Mouse (Mus musculus) kidney, adult 10 weeks (tissue): ENCODE measurements around the gene Samd4b. TPM values are rescaled to one million over a fixed set of nuclear protein-coding genes. Genes with fewer than 3 reads are reported as not detected.

Source experiments
- polyA plus RNA-seq: library from polyadenylated mRNA; stranded (reverse); fragments of 350-450 nt; fragmentation: Illumina TruSeq; extraction: RNeasy Lipid Tissue Mini Kit (QIAGEN cat#74804); gene quantifications from one replicate; pipeline ENCODE4 v1.2.3, GENCODE M21; 2014; ENCODE audit warnings: low read depth, low replicate concordance

Gene Samd4b
- polyA plus RNA-seq, result 8.9 TPM

DNA sequence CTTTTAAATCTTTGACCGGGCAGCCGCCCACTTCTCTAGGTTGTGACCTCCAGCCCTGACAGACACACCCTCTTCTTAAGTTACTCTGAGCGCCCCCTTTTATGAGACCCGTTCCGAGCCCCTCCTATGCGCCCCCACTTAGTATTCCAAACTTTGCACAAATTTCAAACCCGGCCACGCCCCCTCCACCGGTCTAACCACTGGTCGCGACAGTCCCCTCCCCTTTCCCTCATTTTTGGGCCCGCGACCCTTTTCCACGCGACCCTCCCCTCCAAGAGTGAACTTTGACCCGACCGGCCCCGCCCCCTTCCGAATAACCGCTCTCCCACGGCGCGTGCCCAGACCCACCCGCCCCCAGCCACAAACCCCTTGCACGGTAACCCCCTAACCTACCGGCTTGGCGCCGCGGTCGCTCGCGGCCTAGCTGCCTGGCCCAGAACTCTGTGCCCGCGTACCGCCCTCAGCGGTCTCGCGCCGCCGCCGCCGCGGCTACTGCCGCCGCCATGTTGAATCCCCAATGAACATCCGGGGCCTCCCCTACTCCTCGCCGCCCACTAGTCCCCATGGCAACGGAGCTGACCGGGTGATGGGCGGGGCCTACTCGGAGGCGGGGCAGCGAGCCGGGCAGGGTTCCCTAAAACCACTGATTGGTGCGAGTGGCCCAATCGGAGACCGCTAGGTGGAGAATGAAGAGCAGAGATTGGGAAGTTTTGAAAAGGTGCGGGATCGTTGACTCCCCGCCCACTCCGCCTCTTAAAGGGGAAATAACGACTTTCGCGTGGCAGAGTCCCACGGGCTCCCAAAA, at the start of gene Samd4b, which contains the start of gene Pak4:
TSS of gene Samd4b (minus strand) at position 503 of the 805 bp plus-strand sequence.
TSS of gene Pak4 (minus strand) at position 544 of the 805 bp plus-strand sequence.

DNA sequence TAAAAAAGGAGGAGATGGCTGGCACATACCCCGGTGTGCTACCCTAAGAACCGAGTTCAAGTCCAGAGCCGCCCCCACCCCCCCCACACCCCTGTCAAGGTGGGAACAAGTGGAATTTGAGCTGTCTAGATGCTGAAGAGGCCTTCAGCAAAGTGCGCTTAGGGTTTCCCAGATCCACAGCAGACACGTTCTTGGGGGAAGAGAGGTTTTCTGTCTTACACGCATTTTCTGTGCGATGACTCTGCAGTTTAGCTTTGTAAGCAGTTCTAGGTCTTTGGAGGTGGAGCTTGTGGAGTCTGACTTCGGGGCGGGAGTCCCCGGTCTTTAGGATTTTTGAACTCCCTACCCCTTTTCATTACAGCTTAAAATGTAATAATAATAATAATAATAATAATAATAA, 33.1 kb upstream of the Samd4b start, which contains the start of gene Acp7:
TSS of gene Acp7 (minus strand) at position 260 of the 400 bp plus-strand sequence.

DNA sequence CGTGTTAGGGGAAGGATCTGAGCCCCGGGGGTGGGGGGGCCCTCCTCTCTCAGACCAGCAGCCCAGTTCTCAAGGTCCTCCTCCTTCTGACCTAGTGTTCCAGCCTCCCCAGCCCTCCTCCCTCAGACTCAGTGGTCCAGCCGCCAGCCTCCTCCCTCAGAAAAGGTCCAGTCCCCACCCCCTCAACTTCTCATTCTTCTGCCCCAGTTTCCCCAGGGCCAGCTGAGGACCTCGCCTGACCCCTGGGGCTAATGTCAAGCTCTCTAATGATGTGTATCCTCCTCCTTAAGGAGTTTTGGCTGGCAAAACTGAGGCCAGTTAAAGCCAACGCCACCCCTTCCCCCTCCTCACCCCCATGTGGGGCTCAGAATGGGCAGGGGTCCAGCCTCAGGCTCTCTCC, 50.8 kb downstream of the Samd4b start, which contains the start of gene Nccrp1:
TSS of gene Nccrp1 (minus strand) at position 101 of the 400 bp plus-strand sequence.

DNA sequence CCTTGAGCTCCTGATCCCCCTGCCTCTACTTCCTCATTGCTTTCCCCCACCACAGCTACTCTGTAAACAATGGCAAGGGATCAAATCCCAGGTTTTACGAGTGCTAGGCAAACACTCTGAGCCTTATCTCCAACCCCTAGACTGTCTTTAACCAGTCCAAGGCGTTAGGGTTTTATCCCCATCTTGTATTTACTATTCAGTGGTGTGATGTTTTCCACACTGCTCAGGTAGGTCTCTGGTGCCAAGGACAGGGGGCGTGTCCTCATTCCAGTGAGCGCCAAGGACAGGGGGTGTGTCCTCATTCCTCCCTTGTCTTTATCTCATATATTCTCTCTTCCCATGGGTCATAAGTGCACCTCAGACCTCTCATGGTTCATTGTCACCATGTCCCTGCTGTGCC, 57.4 kb downstream of the Samd4b start, which contains the start of gene Sycn:
TSS of gene Sycn (plus strand) at position 360 of the 400 bp plus-strand sequence.

DNA sequence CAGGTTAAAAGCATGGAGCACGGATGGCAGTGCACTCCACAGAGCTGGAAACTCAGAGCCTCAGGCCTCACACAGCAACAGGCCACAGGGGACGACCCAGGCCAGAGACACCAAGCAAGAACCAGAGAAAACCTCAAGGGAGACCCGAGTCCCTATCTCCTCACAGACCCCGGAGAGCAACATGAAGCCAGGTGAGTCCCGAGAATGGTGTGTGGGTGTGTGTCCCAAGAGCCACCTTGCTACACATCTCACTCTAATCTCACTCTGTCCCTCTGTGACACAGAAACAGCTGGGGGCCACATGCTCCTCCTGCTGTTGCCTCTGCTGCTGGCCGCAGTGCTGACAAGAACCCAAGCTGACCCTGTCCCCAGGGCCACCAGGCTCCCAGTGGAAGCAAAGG, 75.4 kb downstream of the Samd4b start, which contains the start of gene Ifnl3:
TSS of gene Ifnl3 (plus strand) at position 301 of the 400 bp plus-strand sequence.

DNA sequence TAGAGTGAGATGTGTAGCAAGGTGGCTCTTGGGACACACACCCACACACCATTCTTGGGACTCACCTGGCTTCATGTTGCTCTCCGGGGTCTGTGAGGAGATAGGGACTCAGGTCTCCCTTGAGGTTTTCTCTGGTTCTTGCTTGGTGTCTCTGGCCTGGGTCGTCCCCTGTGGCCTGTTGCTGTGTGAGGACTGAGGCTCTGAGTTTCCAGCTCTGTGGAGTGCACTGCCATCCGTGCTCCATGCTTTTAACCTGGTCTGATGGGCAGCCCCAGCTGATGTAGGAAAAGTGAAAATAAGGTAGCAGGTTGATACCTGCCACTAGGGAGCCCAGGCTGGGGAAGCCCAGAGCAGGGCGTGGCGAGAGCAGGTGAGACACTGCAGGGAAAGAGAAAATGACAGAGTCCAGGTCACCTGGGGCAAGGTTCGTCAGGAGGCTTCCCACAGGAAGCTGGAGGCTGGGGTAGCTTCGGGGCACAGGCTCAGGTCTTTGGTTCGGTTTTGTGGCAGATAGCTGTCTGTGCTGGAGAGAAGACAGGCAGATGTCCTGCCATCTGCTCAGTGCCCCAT, 87.5 kb downstream of the Samd4b start, which contains the start of gene Ifnl2:
TSS of gene Ifnl2 (minus strand) at position 51 of the 570 bp plus-strand sequence.

DNA sequence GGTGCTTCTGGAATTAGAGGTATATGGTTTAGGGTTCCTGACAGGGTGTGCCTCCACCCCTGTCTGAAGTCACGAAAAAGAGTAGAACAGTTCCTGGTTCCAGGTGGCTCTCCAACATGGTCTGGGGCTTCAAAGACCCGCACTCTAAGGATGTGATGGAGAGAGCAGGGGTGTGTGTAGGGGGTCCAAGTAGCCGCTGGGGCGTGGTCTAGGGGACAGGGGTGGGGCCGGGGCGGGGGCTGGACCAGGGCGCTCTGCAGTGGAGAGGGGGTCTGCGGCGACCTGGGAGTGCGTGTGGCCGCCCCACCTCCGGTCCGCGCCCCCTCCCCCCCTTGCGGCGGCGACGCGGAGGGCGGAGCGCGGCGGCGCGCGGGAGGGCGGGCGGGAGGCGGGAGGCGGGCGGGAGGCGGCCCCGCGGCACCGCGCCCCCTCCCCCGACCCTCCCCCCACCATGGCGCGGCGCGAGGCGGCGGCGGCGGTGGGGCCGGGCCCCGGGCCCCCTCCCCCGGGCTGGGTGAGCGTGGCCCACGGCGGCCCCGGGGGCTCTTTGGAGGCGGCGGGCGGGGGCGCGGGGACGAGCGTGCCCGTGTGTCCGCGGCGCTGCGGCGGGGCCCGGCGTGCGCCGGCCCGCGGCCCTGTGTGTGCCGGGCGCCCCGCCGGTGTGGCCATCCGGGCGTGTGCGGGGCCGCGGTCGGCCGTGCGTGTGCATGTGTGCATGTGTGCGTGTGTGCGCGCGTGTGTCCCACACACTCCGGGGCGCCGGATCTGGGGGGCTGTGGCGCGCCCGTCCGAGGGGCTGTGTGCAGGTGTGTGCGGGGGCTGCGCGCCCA, 146.2 kb downstream of the Samd4b start, which contains the start of gene Lrfn1:
TSS of gene Lrfn1 (plus strand) at position 450 of the 830 bp plus-strand sequence.

DNA sequence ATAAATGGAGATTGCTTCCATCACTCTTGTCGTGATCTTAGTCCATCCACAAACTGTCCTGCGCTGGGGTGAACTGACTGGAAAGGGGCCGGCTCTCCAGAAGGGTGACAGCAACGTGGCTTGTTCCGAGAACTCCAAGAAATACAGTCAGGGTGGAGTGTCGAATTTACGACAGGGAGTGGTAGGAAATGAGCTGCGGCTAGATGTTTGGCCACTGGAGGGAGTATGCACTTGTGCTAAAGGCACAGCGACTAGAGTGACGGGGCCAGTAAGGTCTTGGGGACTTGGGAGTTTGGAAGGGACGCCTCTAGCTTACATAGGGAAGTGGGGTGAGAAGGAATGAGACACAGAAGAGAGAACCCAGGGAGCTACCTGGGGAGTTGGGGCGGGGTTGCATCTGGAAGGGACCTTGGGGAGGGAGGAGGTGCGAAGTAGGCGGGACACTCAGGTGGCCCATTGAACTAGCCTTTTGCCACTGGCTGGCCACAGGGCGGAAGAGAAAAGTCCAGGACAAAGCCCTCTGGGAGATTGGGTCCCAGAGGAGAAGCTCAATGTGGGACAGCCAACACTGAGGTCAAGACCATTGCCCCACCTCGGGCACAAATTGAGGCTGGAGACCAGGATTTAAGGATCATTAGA, 160.9 kb downstream of the Samd4b start, which contains the start of gene Gmfg:
TSS of gene Gmfg (plus strand) at position 516 of the 639 bp plus-strand sequence.

DNA sequence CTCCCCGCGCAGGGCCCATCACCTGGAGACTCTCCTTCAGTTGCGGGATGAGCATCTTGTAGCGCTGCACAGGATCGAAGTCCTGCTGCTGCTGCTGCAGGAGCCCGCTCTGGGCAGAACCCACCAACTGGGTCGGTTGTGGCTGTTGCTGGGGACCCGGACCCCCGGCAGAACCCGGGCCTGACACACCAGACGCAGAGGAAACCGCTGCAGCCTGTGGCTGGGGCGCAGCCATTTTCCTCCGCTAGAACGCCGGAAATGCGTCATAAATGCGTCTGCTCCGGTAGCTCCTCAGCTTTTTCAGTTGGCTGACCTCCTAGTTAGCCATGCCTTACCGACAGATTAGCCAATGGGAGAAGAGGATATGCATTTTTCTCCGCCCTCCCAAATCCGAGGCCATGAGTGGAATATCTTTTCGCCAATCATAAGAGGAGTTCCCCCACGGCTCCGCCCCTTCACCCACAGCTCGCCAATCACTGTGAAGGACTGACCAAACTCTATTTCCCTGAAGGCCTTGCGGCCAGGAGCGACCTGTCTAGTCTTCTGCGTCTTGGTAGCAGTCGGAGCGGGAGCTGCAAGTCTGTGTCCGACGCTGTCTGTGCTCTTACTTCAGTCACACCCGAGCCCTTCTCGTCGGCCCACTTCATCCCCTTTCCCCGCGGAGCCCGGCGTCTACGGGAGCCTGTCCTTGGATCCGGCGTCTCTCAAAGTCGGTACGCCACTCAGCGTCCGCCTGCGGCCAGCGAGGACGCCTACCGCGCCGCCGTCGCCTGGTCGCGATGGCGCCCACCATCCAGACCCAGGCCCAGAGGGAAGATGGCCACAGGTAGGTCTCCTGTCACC, 205.3 kb downstream of the Samd4b start, which contains the start of the genes Med29 and Paf1:
TSS of gene Med29 (minus strand) at position 280 of the 843 bp plus-strand sequence.
TSS of gene Paf1 (plus strand) at position 523 of the 843 bp plus-strand sequence.

DNA sequence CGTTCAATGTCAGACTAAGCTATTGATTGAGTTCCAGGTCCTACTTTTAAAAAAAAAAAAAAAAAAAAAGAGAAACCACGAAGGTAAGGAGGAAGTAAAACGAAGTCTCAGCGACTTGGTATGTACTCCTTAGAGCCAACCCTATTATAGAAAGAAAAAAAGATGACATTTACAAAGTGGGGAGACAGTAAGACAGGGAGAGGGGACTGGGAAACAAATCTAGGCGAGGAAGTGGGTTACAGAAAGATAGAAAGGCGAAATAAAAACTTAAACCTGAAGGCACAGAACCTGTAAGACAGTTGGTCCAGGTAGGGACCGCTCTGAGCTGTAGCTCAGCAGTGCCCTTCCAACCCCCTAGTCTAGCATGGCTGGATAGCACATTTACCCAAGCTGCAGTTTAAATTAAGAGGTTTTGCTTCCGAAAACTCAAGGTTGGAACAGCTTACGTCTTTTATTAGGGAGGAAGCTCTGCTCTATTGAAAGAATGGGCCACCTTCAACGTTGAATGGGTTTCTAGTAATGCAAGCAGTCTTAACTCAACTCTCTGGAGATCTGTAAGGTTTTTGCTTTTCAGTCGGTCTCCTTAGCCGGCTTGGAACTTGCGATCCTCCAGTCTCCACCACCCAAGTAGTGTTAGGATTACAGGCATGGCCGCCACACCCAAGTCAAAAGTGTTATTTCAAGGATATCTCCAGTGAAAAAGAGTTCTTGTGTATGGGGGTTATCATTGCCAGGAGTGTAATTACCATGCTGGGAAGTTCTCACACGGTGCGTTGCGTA, 217.5 kb downstream of the Samd4b start, which contains the start of gene Zfp36:
TSS of gene Zfp36 (minus strand) at position 17 of the 780 bp plus-strand sequence.

DNA sequence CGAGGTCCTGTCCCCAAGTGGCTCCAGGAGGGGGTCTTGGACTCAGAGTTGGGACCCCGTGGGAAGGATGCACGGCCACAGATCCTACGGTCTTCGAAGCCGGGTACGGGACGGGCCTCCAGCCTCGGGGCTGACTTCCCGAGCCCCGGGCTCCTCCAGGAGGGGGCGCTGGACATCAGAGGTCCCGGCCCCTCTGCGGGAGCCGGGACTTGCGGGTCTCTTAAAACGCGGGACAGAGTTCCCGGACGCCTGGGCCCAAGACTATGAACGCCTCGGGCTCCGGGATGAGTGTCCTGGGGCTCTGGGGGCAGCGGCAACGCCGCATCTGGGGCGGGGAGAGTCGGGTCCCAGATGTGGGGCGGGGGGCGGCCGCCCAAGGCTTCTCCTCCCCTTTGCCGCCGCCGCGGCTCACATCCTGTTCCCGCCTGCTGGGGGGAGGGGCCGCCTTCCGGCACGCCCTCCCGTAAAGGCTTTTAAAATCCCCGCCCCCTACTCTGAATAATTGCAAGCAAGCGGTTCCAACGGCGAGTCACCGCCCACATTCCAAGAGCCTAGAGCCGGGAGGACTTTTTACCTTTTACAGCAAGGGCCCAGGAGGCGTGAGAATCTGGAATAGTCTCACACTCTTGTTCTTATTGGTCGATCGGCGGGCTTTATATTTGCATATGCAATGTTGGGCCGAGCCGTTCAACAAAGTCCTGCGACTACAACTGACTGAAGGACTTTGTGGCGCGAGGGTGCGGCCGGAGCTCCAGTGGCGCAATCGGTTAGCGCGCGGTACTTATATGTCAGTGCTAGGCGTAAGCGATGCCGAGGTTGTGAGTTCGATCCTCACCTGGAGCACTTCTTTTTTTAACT, 225.5 kb downstream of the Samd4b start, which contains the start of gene Plekhg2:
TSS of gene Plekhg2 (minus strand) at position 349 of the 858 bp plus-strand sequence.

DNA sequence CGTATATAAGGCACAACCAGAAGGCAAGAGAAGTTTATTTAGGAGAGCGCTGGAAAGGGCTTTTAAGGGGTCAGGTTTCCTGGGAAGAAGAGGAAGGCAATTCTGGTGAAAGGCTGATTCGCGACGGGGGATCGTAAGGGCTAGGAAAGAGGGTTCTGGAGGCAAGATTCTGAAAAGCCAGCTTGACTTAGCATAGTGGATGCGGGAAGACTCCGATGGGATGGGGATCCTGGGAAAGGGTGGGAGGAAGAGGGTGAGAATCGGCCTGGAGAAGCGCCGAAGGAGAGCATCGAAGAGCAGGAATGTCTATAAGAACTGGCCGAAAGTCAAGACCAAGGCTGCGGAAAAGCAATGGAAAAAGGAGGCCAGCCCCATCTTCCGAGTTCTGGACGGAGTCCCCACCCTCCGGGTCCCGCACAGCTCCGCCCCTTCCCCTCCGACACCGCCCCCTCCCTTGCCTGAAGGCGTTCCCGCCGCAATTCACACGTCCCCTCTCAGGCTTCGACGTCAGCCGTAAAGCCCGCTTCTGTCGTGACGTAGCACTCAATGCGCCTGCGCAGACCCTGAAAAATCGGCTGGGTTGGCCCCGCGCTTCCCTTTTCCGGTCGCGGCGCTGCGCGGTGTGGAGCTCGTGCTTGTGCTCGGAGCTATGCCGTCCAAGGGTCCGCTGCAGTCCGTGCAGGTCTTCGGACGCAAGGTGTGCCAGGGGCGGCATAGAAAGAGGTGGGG, 247.6 kb downstream of the Samd4b start, which contains the start of gene Rps16:
TSS of gene Rps16 (plus strand) at position 498 of the 729 bp plus-strand sequence.

Other genes with a start within 250 kb of the Samd4b start
- gene Rps16, start 247.5 kb downstream of the Samd4b start, polyA plus RNA-seq, result 90.5 TPM
- gene Plekhg2, start 225.5 kb downstream of the Samd4b start, polyA plus RNA-seq, result 0.69 TPM
- gene Zfp36, start 217.9 kb downstream of the Samd4b start, polyA plus RNA-seq, result 31.6 TPM
- gene Med29, start 205.4 kb downstream of the Samd4b start, polyA plus RNA-seq, result 1.8 TPM
- 45.1 TPM for gene Paf1, start 205.2 kb downstream of the Samd4b start, polyA plus RNA-seq
- gene Gmfg, start 160.7 kb downstream of the Samd4b start, polyA plus RNA-seq, result 5.2 TPM
- gene Lrfn1, start 146.2 kb downstream of the Samd4b start, polyA plus RNA-seq, result 0.12 TPM
- not detected for gene Ifnl2, start 87.7 kb downstream of the Samd4b start, polyA plus RNA-seq
- gene Ifnl3, start 75.3 kb downstream of the Samd4b start, polyA plus RNA-seq, result not detected
- gene Sycn, start 57.3 kb downstream of the Samd4b start, polyA plus RNA-seq, result not detected
- gene Nccrp1, start 50.9 kb downstream of the Samd4b start, polyA plus RNA-seq, result 0.49 TPM
- 1.2 TPM for gene Pak4, start within 50 bp of the Samd4b start, polyA plus RNA-seq
- not detected for gene Acp7, start 33.2 kb upstream of the Samd4b start, polyA plus RNA-seq
- not detected for gene Fbxo27, start 94.7 kb upstream of the Samd4b start, polyA plus RNA-seq
- 0.49 TPM for gene Fbxo17, start 118.7 kb upstream of the Samd4b start, polyA plus RNA-seq
- gene Mrps12, start 143.7 kb upstream of the Samd4b start, polyA plus RNA-seq, result 28.9 TPM
- gene Sars2, start 143.8 kb upstream of the Samd4b start, polyA plus RNA-seq, result 0.24 TPM
- not detected for gene Ccer2, start 158.0 kb upstream of the Samd4b start, polyA plus RNA-seq
- 20.8 TPM for gene Sirt2, start 168.6 kb upstream of the Samd4b start, polyA plus RNA-seq
- not detected for gene Nfkbib, start 169.4 kb upstream of the Samd4b start, polyA plus RNA-seq
- 3.4 TPM for gene Rinl, start 190.8 kb upstream of the Samd4b start, polyA plus RNA-seq
- 173 TPM for gene Hnrnpl, start 210.4 kb upstream of the Samd4b start, polyA plus RNA-seq
- 25.7 TPM for gene Ech1, start 227.1 kb upstream of the Samd4b start, polyA plus RNA-seq
- 2.0 TPM for gene Lgals4, start 235.7 kb upstream of the Samd4b start, polyA plus RNA-seq